Mouse (Mus musculus) lung, postnatal 0 days (tissue): ENCODE measurements around the gene Psors1c2. TPM values are rescaled to one million over a fixed set of nuclear protein-coding genes. Genes with fewer than 3 reads are reported as not detected.

Experiments used
- ATAC-seq: fragments of 200-750 bp; cut with Nextera tagmentation; 2 replicates; pipeline ENCODE4 v1.8.0; 2017; ENCODE audit warnings: moderate library complexity
- DNase-seq: peaks from one replicate; pipeline ENCODE4 v3.0.0-alpha.2; 2016; ENCODE audit warnings: low spot score
- H3K27ac ChIP-seq: fragments of 300-500 bp; sonication (generic); 2 replicates; pipeline ENCODE4 v1.5.1; 2014; ENCODE audit warnings: antibody characterized with exemption, mild to moderate bottlenecking, low read length, mixed read lengths
- H3K27me3 ChIP-seq: fragments of 300-500 bp; sonication (generic); replicated peaks from 2 replicates; pipeline ENCODE4 v1.6.1; 2014; ENCODE audit warnings: low read length, mixed read lengths; ENCODE audit not compliant: insufficient read depth
- H3K36me3 ChIP-seq: fragments of 300-500 bp; sonication (generic); 2 replicates; pipeline ENCODE4 v1.6.1; 2014; ENCODE audit warnings: low read length, mixed read lengths; ENCODE audit not compliant: insufficient read depth
- H3K4me1 ChIP-seq: fragments of 300-500 bp; sonication (generic); 2 replicates; pipeline ENCODE4 v1.6.1; 2014; ENCODE audit warnings: antibody characterized with exemption, low read depth, low read length, mixed read lengths; ENCODE audit not compliant: insufficient read depth
- H3K4me2 ChIP-seq: fragments of 300-500 bp; sonication (generic); replicated peaks from 2 replicates; pipeline ENCODE4 v1.6.1; 2014; ENCODE audit warnings: low read depth, mild to moderate bottlenecking, low read length, moderate library complexity, mixed read lengths
- H3K4me3 ChIP-seq: fragments of 300-500 bp; sonication (generic); 2 replicates; pipeline ENCODE4 v1.5.1; 2014; ENCODE audit warnings: low read depth, low read length
- H3K9ac ChIP-seq: fragments of 300-500 bp; sonication (generic); replicated peaks from 2 replicates; pipeline ENCODE4 v1.6.1; 2014; ENCODE audit warnings: low read depth, mild to moderate bottlenecking
- H3K9me3 ChIP-seq: fragments of 300-500 bp; sonication (generic); 2 replicates; pipeline ENCODE4 v1.6.1; 2016; ENCODE audit warnings: low read length, mixed read lengths
- CTCF ChIP-seq: IDR thresholded peaks from 2 replicates; pipeline ENCODE4 v1.5.1; 2016; ENCODE audit warnings: antibody characterized with exemption, mild to moderate bottlenecking
- EP300 ChIP-seq: IDR thresholded peaks from 2 replicates; pipeline ENCODE4 v1.6.1; 2016; ENCODE audit warnings: antibody characterized with exemption, mild to moderate bottlenecking, control low read depth
- WGBS: fragments of 180-500 bp; shearing (Covaris S2); extraction: QIAGEN DNeasy Blood & Tissue Kit; methylation state at CpG from one replicate; pipeline ENCODE4 v1.1.7; 2014; 5-methylcytosine and 5-hydroxymethylcytosine counted together
- polyA plus RNA-seq: library from polyadenylated mRNA; unstranded; fragments of >200 nt; fragmentation: Nextera tagmentation; extraction: Ambion mirVana; gene quantifications from 2 replicates; pipeline ENCODE4 v1.2.1, GENCODE M21; 2015

Gene Psors1c2
- polyA plus RNA-seq, 1 experiment from 2014 or later, result not detected

DNA sequence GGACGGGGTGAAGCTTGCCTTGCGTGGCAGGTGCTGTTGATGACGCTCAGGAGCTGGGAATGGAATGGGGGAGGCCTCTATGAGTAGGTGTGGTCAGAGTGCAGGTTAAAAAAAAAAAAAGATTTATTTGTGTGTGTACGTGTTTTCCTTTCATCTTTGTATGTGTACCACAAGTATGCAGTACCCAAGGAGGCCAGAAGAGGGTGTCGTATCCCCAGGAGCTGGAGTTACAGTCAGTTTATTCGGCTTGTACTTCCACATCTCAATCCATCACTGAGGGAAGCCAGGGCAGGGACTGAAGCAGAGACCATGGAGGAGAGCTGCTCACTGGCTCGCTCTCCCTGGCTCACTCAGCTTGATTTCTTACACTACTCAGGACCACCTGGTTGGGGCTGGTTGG, 38.5 kb downstream of the Psors1c2 start:
- H3K4me1 ChIP-seq, result no peaks in the 10 kb centered on the region
- no peaks in the 10 kb centered on the region for H3K36me3 ChIP-seq
- H3K27me3 ChIP-seq, result peaks cover 17% of the 10 kb centered on the region; the same call in 1 of the 2 replicates
- TF ChIP-seq EP300, result no peak
- no peak for DNase-seq
- H3K4me3 ChIP-seq, result no peak overlapping the region
- no peak overlapping the region for H3K4me2 ChIP-seq
- WGBS, result 89% methylated on average over 7 of the region's 7 CpGs
- H3K9ac ChIP-seq, result no peak overlapping the region
- H3K27ac ChIP-seq, result no peak overlapping the region
- no peaks in the 10 kb centered on the region for H3K9me3 ChIP-seq
- no peak for ATAC-seq

DNA sequence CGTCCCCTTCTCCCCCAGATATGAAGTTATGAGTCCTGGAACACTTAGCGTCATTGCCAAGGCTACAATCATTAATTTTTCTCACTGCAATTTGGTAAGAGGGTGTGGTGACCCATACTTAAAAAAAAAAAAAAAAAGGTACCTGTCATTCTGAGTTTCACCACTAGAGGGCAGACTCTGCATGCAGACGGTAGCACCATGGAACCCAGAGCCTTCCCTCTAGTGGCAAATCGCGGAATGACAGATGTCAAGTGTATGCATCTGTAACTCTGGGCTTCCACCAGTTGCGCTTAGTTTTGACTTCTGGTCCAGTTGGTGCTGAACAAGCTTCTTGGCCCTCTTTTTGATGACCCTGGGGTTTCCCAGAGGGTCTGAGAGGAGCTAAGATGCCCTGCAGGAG, 45.2 kb downstream of the Psors1c2 start:
- ATAC-seq, result peak; percentile 79
- Histone ChIP-seq H3K36me3 (no peaks in the 10 kb centered on the region), H3K9me3 (no peaks in the 10 kb centered on the region), H3K9ac (no peak overlapping the region), H3K4me1 (no peaks in the 10 kb centered on the region), H3K4me2 (no peak overlapping the region), H3K27me3 (0 out of 2 replicates have a peak, but pooled peaks cover 4% of the 10 kb centered on the region), H3K4me3 (no peak overlapping the region), H3K27ac (no peak overlapping the region)
- DNase-seq, result peak; percentile 82
- WGBS, result 19% methylated on average over 6 of the region's 6 CpGs
- TF ChIP-seq CTCF (peak; percentile 100), EP300 (no peak)

DNA sequence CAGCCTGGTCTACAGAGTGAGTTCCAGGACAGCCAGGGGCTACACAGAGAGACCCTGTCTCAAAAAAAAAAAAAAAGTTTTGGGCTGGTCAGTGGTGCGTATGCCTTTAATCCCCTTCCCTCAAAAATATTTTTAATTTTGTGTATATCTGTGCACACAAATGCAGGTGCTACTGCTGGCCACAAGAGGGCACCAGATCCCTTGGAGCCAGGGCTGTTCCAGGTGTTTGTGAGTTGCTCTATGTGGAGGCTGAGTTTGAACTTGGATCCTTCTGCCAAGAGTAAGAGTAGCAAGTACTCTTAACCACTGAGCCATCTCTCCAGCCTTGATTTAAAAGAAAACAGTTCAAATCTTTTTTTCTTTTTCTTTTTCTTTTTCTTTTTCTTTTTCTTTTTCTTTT, 49.9 kb downstream of the Psors1c2 start:
- WGBS, result 91% methylated on average over 1 of the region's 1 CpGs
- no peaks in the 10 kb centered on the region for H3K27me3 ChIP-seq
- H3K27ac ChIP-seq, result no peak overlapping the region
- DNase-seq (peak; percentile 31), ATAC-seq (no peak)
- H3K9ac ChIP-seq, result no peak overlapping the region
- H3K36me3 ChIP-seq, result no peaks in the 10 kb centered on the region
- no peaks in the 10 kb centered on the region for H3K4me1 ChIP-seq
- H3K4me2 ChIP-seq, result no peak overlapping the region
- H3K9me3 ChIP-seq, result no peaks in the 10 kb centered on the region
- H3K4me3 ChIP-seq, result no peak overlapping the region
- TF ChIP-seq CTCF, result peak; percentile 68
- TF ChIP-seq EP300, result no peak

Other genes with a start within 250 kb of the Psors1c2 start
- gene H2-Q1, start 212.8 kb upstream of the Psors1c2 start, polyA plus RNA-seq, result 0.11 and 0.19 TPM in 2 replicates
- gene H2-Q2, start 191.0 kb upstream of the Psors1c2 start, polyA plus RNA-seq, result 10.3 and 10.4 TPM in 2 replicates
- 8.1 and 8.9 TPM in 2 replicates for gene H2-Q4, start 153.6 kb upstream of the Psors1c2 start, polyA plus RNA-seq
- gene H2-Q6, start 108.4 kb upstream of the Psors1c2 start, polyA plus RNA-seq, result 0.74 and 0.86 TPM in 2 replicates
- 3.1 and 4.0 TPM in 2 replicates for gene H2-Q7, start 94.0 kb upstream of the Psors1c2 start, polyA plus RNA-seq
- gene H2-Q10, start 63.1 kb upstream of the Psors1c2 start, polyA plus RNA-seq, result 1.5 and 2.0 TPM in 2 replicates
- gene Pou5f1, start 27.2 kb upstream of the Psors1c2 start, polyA plus RNA-seq, result 0.13 TPM in 1 of 2 replicates, not detected in the other
- 14.2 and 17.4 TPM in 2 replicates for gene Tcf19, start 16.4 kb upstream of the Psors1c2 start, polyA plus RNA-seq
- 5.1 and 5.9 TPM in 2 replicates for gene Cchcr1, start 16.1 kb upstream of the Psors1c2 start, polyA plus RNA-seq
- 0.04 TPM in 1 of 2 replicates, not detected in the other for gene Cdsn, start 18.9 kb downstream of the Psors1c2 start, polyA plus RNA-seq
- not detected in 2 replicates for gene 2300002M23Rik, start 34.2 kb downstream of the Psors1c2 start, polyA plus RNA-seq
- 483 and 564 TPM in 2 replicates for gene Sfta2, start 68.3 kb downstream of the Psors1c2 start, polyA plus RNA-seq
- not detected in 2 replicates for gene Gm9573, start 93.4 kb downstream of the Psors1c2 start, polyA plus RNA-seq
- 1.1 and 1.7 TPM in 2 replicates for gene Mucl3, start 110.5 kb downstream of the Psors1c2 start, polyA plus RNA-seq
- gene Vars2, start 134.4 kb downstream of the Psors1c2 start, polyA plus RNA-seq, result 11.4 and 15.2 TPM in 2 replicates
- 19.2 and 21.4 TPM in 2 replicates for gene Gtf2h4, start 140.5 kb downstream of the Psors1c2 start, polyA plus RNA-seq
- 64.2 and 79.3 TPM in 2 replicates for gene Ddr1, start 171.4 kb downstream of the Psors1c2 start, polyA plus RNA-seq